Mouse (Mus musculus): ENCODE measurements around the gene Rufy4. TPM values are rescaled to one million over a fixed set of nuclear protein-coding genes. Genes with fewer than 3 reads are reported as not detected.

Rufy4 gene
- total RNA-seq, 2 experiments from 2014 or later: 0.21 TPM; not detected in 1

- no peak for DNase-seq (ENCODE audit: low spot score in 2 of 2)
Measured at GRCm38 (mm10) chr1:74105660-74106059, 19.7 kb upstream of the Rufy4 start.

- no peak for DNase-seq (ENCODE audit: low spot score in 2 of 2)
Measured at GRCm38 (mm10) chr1:74106214-74106613, 19.1 kb upstream of the Rufy4 start.

GRCm38 (mm10) chr1:74107931-74108618, 17.3 kb upstream of the Rufy4 start:
- no peak for DNase-seq (ENCODE audit: low spot score in 2 of 2)

GRCm38 (mm10) chr1:74109670-74110069, 15.7 kb upstream of the Rufy4 start:
- no peak for DNase-seq (ENCODE audit: low spot score in 2 of 2)

GRCm38 (mm10) chr1:74110932-74111695, 14.2 kb upstream of the Rufy4 start:
- peak; percentile 54 to 58 for DNase-seq (ENCODE audit: low spot score in 2 of 2)

GRCm38 (mm10) chr1:74111696-74112030, 13.7 kb upstream of the Rufy4 start:
- no peak for DNase-seq (ENCODE audit: low spot score in 2 of 2)

- no peak for DNase-seq (ENCODE audit: low spot score in 2 of 2)
Measured at GRCm38 (mm10) chr1:74113071-74113470, 12.3 kb upstream of the Rufy4 start.

GRCm38 (mm10) chr1:74117876-74118275, 7.5 kb upstream of the Rufy4 start:
- DNase-seq (ENCODE audit: low spot score in 2 of 2): no peak

- DNase-seq (ENCODE audit: low spot score in 2 of 2): peak; percentile 27 to 53
Measured at GRCm38 (mm10) chr1:74119115-74119514, 6.2 kb upstream of the Rufy4 start.

GRCm38 (mm10) chr1:74121138-74121537, 4.2 kb upstream of the Rufy4 start:
- no peak for DNase-seq (ENCODE audit: low spot score in 2 of 2)

- DNase-seq (ENCODE audit: low spot score in 2 of 2): peak; percentile 55 to 67
Measured at GRCm38 (mm10) chr1:74121821-74122576, 3.3 kb upstream of the Rufy4 start.

- DNase-seq (ENCODE audit: low spot score in 2 of 2): no peak
Measured at GRCm38 (mm10) chr1:74123215-74123614, 2.1 kb upstream of the Rufy4 start.

- DNase-seq (ENCODE audit: low spot score in 2 of 2): peak; percentile 24 to 35
Measured at GRCm38 (mm10) chr1:74124021-74124981, 1.0 kb upstream of the Rufy4 start, which contains the start of gene Tns1. Tns1 (minus strand) TSS chr1:74124449.

GRCm38 (mm10) chr1:74130883-74131659, 5.7 kb downstream of the Rufy4 start:
- DNase-seq (ENCODE audit: low spot score in 2 of 2): no peak

GRCm38 (mm10) chr1:74132011-74132410, 6.7 kb downstream of the Rufy4 start:
- no peak for DNase-seq (ENCODE audit: low spot score in 2 of 2)

- DNase-seq (ENCODE audit: low spot score in 2 of 2): no peak
Measured at GRCm38 (mm10) chr1:74133954-74134353, 8.6 kb downstream of the Rufy4 start.

GRCm38 (mm10) chr1:74135326-74135950, 10.1 kb downstream of the Rufy4 start:
- DNase-seq (ENCODE audit: low spot score in 2 of 2): no peak

- no peak for DNase-seq (ENCODE audit: low spot score in 2 of 2)
Measured at GRCm38 (mm10) chr1:74139415-74139814, 14.1 kb downstream of the Rufy4 start.

- DNase-seq (ENCODE audit: low spot score in 2 of 2): no peak
Measured at GRCm38 (mm10) chr1:74141781-74142180, 16.4 kb downstream of the Rufy4 start.
